Mouse (Mus musculus) heart, embryonic 12.5 days (tissue): ENCODE measurements around the gene Tmem44. TPM values are rescaled to one million over a fixed set of nuclear protein-coding genes. Genes with fewer than 3 reads are reported as not detected.

Source experiments
- ATAC-seq: fragments of 200-750 bp; cut with Nextera tagmentation; 2 replicates; pipeline ENCODE4 v1.8.0; 2017; ENCODE audit warnings: moderate TSS enrichment, moderate library complexity; ENCODE audit not compliant: insufficient number of reproducible peaks, low FRiP score
- H3K27ac ChIP-seq: fragments of 300-500 bp; sonication (generic); 2 replicates; pipeline ENCODE4 v1.5.1; 2016; ENCODE audit warnings: mild to moderate bottlenecking, moderate library complexity; ENCODE audit not compliant: poor library complexity, severe bottlenecking
- H3K27me3 ChIP-seq: fragments of 300-500 bp; sonication (generic); replicated peaks from 2 replicates; pipeline ENCODE4 v1.6.1; 2016; ENCODE audit warnings: mild to moderate bottlenecking, moderate library complexity
- H3K36me3 ChIP-seq: fragments of 300-500 bp; sonication (generic); 2 replicates; pipeline ENCODE4 v1.6.1; 2016; ENCODE audit warnings: mild to moderate bottlenecking, moderate library complexity
- H3K4me1 ChIP-seq: fragments of 300-500 bp; sonication (generic); replicated peaks from 2 replicates; pipeline ENCODE4 v1.6.1; 2016; ENCODE audit warnings: mild to moderate bottlenecking
- H3K4me2 ChIP-seq: fragments of 300-500 bp; sonication (generic); 2 replicates; pipeline ENCODE4 v1.6.1; 2016; ENCODE audit warnings: mild to moderate bottlenecking, moderate library complexity
- H3K4me3 ChIP-seq: fragments of 300-500 bp; sonication (generic); 2 replicates; pipeline ENCODE4 v1.5.1; 2016; ENCODE audit warnings: mild to moderate bottlenecking
- H3K9ac ChIP-seq: fragments of 300-500 bp; sonication (generic); 2 replicates; pipeline ENCODE4 v1.6.1; 2016; ENCODE audit warnings: mild to moderate bottlenecking, moderate library complexity
- H3K9me3 ChIP-seq: fragments of 300-500 bp; sonication (generic); replicated peaks from 2 replicates; pipeline ENCODE4 v1.6.1; 2016; ENCODE audit warnings: mild to moderate bottlenecking, moderate library complexity
- WGBS: fragments of 180-500 bp; shearing (Covaris S2); methylation state at CpG from one replicate; pipeline ENCODE4 v1.1.7; 2016; 5-methylcytosine and 5-hydroxymethylcytosine counted together
- polyA plus RNA-seq: library from polyadenylated mRNA; unstranded; fragments of >200 nt; fragmentation: Nextera tagmentation; extraction: Ambion mirVana; gene quantifications from 2 replicates; pipeline ENCODE4 v1.2.1, GENCODE M21; 2016

Gene Tmem44
- polyA plus RNA-seq, 1 experiment from 2014 or later, result 23.8 TPM

- Histone ChIP-seq H3K9me3 (no peaks in the 10 kb centered on the region), H3K4me2 (no peak overlapping the region), H3K36me3 (no peaks in the 10 kb centered on the region), H3K4me3 (no peak overlapping the region), H3K9ac (no peak overlapping the region), H3K27ac (no peak overlapping the region), H3K4me1 (peaks cover 20% of the 10 kb centered on the region), H3K27me3 (no peaks in the 10 kb centered on the region)
- WGBS, result 44% methylated on average over 2 of the region's 2 CpGs
- ATAC-seq, result no peak
Measured at GRCm38 (mm10) chr16:30490791-30491190, 59.9 kb downstream of the Tmem44 start.

GRCm38 (mm10) chr16:30490316-30490715 is 60.3 kb downstream of the Tmem44 start:
- Histone ChIP-seq H3K4me1 (peaks cover 20% of the 10 kb centered on the region), H3K36me3 (no peaks in the 10 kb centered on the region), H3K9ac (no peak overlapping the region), H3K4me3 (no peak overlapping the region), H3K4me2 (no peak overlapping the region), H3K9me3 (no peaks in the 10 kb centered on the region), H3K27ac (no peak overlapping the region), H3K27me3 (no peaks in the 10 kb centered on the region)
- no peak for ATAC-seq
- WGBS, result 62% methylated on average over 4 of the region's 4 CpGs

GRCm38 (mm10) chr16:30489662-30490061 is 61.0 kb downstream of the Tmem44 start:
- Histone ChIP-seq H3K36me3 (no peaks in the 10 kb centered on the region), H3K4me1 (peaks cover 20% of the 10 kb centered on the region), H3K27ac (no peak overlapping the region), H3K27me3 (no peaks in the 10 kb centered on the region), H3K4me2 (no peak overlapping the region), H3K9me3 (no peaks in the 10 kb centered on the region), H3K4me3 (no peak overlapping the region), H3K9ac (no peak overlapping the region)
- 75% methylated on average over 4 of the region's 4 CpGs for WGBS
- ATAC-seq, result no peak

GRCm38 (mm10) chr16:30486498-30486897 is 64.1 kb downstream of the Tmem44 start:
- ATAC-seq, result no peak
- Histone ChIP-seq H3K27ac (no peak overlapping the region), H3K4me1 (peaks cover 14% of the 10 kb centered on the region), H3K36me3 (no peaks in the 10 kb centered on the region), H3K4me3 (no peak overlapping the region), H3K9ac (no peak overlapping the region), H3K9me3 (no peaks in the 10 kb centered on the region), H3K4me2 (no peak overlapping the region), H3K27me3 (no peaks in the 10 kb centered on the region)
- 42% methylated on average over 4 of the region's 4 CpGs for WGBS

- WGBS, result 76% methylated on average over 5 of the region's 5 CpGs
Measured at GRCm38 (mm10) chr16:30477791-30478190, 72.9 kb downstream of the Tmem44 start.

GRCm38 (mm10) chr16:30477006-30477405 is 73.6 kb downstream of the Tmem44 start:
- Histone ChIP-seq H3K9me3 (no peaks in the 10 kb centered on the region), H3K9ac (no peak overlapping the region), H3K27me3 (no peaks in the 10 kb centered on the region), H3K4me1 (peaks cover 27% of the 10 kb centered on the region), H3K36me3 (no peaks in the 10 kb centered on the region), H3K4me2 (no peak overlapping the region), H3K4me3 (no peak overlapping the region), H3K27ac (no peak overlapping the region)
- no peak for ATAC-seq
- WGBS, result 77% methylated on average over 3 of the region's 3 CpGs

More at GRCm38 (mm10) chr16:30477791-30478190, 72.9 kb downstream of the Tmem44 start:
- Histone ChIP-seq H3K36me3 (no peaks in the 10 kb centered on the region), H3K27me3 (no peaks in the 10 kb centered on the region), H3K4me3 (no peak overlapping the region), H3K9me3 (no peaks in the 10 kb centered on the region), H3K4me2 (no peak overlapping the region), H3K9ac (no peak overlapping the region), H3K4me1 (peaks cover 27% of the 10 kb centered on the region), H3K27ac (no peak overlapping the region)
- ATAC-seq, result no peak

GRCm38 (mm10) chr16:30475633-30476461 is 74.8 kb downstream of the Tmem44 start:
- Histone ChIP-seq H3K9me3 (peaks cover 6% of the 10 kb centered on the region), H3K27ac (peak overlapping the region; percentile 62), H3K4me2 (peak overlapping the region; percentile 43), H3K27me3 (no peaks in the 10 kb centered on the region), H3K9ac (peak overlapping the region; percentile 40; the same call in 1 of the 2 replicates), H3K4me1 (peaks cover 27% of the 10 kb centered on the region), H3K36me3 (no peaks in the 10 kb centered on the region), H3K4me3 (no peak overlapping the region)
- ATAC-seq, result no peak
- 25% methylated on average over 10 of the region's 10 CpGs for WGBS

- H3K4me3 ChIP-seq, result no peak overlapping the region
- H3K27me3 ChIP-seq, result no peaks in the 10 kb centered on the region
- no peak overlapping the region for H3K4me2 ChIP-seq
- peaks cover 19% of the 10 kb centered on the region for H3K4me1 ChIP-seq
- no peak overlapping the region for H3K9ac ChIP-seq
- no peak for ATAC-seq
- WGBS, result 53% methylated on average over 5 of the region's 5 CpGs
- H3K9me3 ChIP-seq, result peaks cover 6% of the 10 kb centered on the region
- H3K27ac ChIP-seq, result no peak overlapping the region
- H3K36me3 ChIP-seq, result no peaks in the 10 kb centered on the region
Measured at GRCm38 (mm10) chr16:30472447-30472846, 78.2 kb downstream of the Tmem44 start.

GRCm38 (mm10) chr16:30471912-30472311 is 78.7 kb downstream of the Tmem44 start:
- 47% methylated on average over 2 of the region's 2 CpGs for WGBS
- no peaks in the 10 kb centered on the region for H3K36me3 ChIP-seq
- H3K9me3 ChIP-seq, result peaks cover 6% of the 10 kb centered on the region
- H3K9ac ChIP-seq, result no peak overlapping the region
- H3K27me3 ChIP-seq, result no peaks in the 10 kb centered on the region
- no peak overlapping the region for H3K27ac ChIP-seq
- H3K4me3 ChIP-seq, result no peak overlapping the region
- H3K4me1 ChIP-seq, result peaks cover 19% of the 10 kb centered on the region
- H3K4me2 ChIP-seq, result no peak overlapping the region
- no peak for ATAC-seq

- 84% methylated on average over 6 of the region's 6 CpGs for WGBS
- Histone ChIP-seq H3K27ac (no peak overlapping the region), H3K9ac (no peak overlapping the region), H3K4me1 (no peaks in the 10 kb centered on the region), H3K4me3 (no peak overlapping the region), H3K4me2 (no peak overlapping the region), H3K9me3 (peaks cover 6% of the 10 kb centered on the region), H3K27me3 (no peaks in the 10 kb centered on the region), H3K36me3 (no peaks in the 10 kb centered on the region)
- ATAC-seq, result no peak
Measured at GRCm38 (mm10) chr16:30468944-30469343, 81.7 kb downstream of the Tmem44 start.

GRCm38 (mm10) chr16:30465680-30466298 is 84.9 kb downstream of the Tmem44 start:
- no peak overlapping the region for H3K27ac ChIP-seq
- whole genome bisulfite sequencing, result 48% methylated on average over 5 of the region's 5 CpGs

More at GRCm38 (mm10) chr16:30465680-30466298, 84.9 kb downstream of the Tmem44 start:
- no peaks in the 10 kb centered on the region for H3K4me1 ChIP-seq
- H3K4me2 ChIP-seq, result no peak overlapping the region
- no peaks in the 10 kb centered on the region for H3K36me3 ChIP-seq
- H3K4me3 ChIP-seq, result no peak overlapping the region
- no peaks in the 10 kb centered on the region for H3K27me3 ChIP-seq
- H3K9ac ChIP-seq, result no peak overlapping the region
- ATAC-seq, result no peak
- H3K9me3 ChIP-seq, result peaks cover 9% of the 10 kb centered on the region
